Mouse (Mus musculus) heart, postnatal 10 days (tissue): ENCODE measurements around the gene Unk. TPM values are rescaled to one million over a fixed set of nuclear protein-coding genes. Genes with fewer than 3 reads are reported as not detected.

Source experiments
- DNase-seq, 2 experiments: peaks; one replicate each; pipeline ENCODE4 v3.0.0; 2021
- intact Hi-C: fragments of 180-260 bp; cut with DNase I; formaldehyde crosslinking; loops from one replicate; pipeline ENCODE4 v1.15.1; 2025
- total RNA-seq, 2 experiments: library from RNA; stranded (reverse); gene quantifications; 2 replicates each; pipeline ENCODE4 v1.2.3; 2021

Unk gene
- total RNA-seq, 2 experiments from 2014 or later: 16.3 to 17.0 TPM

DNA sequence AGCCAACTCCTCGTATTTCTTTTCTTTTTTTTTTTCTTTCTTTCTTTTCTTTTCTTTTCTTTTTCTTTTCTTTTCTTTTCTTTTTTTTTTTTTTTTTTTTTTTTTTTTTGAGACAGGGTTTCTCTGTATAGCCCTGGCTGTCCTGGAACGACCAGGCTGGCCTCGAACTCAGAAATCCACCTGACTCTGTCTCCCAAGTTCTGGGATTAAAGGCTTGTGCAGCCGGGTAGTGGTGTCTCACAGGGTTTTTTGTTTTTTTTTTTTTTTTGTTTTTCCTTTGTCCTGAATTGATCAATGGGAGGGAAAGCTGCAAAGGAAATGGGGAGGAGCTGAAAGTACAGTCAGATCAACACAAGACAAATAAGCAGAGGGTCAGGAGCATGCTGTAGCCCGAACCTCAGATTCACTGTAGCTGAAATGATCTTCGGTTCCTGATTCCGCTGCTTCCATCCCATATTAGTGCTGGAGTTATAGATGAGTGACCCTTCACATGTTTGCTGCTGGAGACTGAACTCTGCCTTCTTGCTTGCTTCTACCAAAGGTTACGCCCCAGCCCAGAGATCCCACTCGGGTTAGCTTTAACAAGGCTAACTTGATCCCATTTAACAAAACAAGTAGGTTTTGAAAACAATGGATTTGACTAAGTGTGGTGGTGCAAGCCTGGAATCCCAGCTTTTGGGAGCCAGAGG, 1.8 kb upstream of the Unk start:
- intact Hi-C loops: no loop called here
- DNase-seq: no peak

DNA sequence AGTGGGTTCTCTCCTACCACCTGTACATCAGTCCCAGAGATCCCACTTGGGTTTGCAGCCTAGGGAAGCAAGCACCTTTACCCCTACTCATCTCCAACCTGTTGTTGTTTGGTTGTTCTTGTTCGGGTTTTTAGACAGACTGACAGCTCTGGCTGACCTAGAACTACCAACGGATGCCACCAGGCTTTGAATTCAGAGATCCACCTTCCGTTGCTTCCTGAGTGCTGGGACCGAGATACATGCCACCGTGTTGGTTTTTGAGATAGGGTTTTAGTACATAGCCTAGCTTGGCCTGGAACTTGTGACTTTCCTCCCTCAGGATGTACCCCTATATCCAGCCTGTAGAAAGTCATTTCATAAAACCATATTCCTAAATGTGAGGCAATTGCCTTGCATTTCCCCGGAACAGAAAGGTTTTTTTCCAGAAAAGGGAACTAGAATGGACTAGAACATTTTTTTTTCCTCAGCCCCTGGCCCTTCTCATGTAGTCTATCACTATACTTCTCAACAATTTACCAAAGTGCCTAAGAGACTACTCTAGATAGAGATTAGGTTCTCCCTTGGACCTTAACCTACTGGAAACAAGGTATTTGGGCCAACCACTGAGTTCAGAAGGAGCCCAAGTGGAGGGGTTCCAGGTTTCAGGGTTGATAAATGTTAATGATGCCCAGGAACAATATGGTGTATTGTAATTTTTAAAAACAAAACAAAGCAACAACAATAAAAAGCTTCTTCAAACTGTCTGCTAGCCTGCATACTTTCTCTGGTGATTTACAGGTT, 846 bp upstream of the Unk start:
- intact Hi-C loops: no loop called here
- DNase-seq: no peak

DNA sequence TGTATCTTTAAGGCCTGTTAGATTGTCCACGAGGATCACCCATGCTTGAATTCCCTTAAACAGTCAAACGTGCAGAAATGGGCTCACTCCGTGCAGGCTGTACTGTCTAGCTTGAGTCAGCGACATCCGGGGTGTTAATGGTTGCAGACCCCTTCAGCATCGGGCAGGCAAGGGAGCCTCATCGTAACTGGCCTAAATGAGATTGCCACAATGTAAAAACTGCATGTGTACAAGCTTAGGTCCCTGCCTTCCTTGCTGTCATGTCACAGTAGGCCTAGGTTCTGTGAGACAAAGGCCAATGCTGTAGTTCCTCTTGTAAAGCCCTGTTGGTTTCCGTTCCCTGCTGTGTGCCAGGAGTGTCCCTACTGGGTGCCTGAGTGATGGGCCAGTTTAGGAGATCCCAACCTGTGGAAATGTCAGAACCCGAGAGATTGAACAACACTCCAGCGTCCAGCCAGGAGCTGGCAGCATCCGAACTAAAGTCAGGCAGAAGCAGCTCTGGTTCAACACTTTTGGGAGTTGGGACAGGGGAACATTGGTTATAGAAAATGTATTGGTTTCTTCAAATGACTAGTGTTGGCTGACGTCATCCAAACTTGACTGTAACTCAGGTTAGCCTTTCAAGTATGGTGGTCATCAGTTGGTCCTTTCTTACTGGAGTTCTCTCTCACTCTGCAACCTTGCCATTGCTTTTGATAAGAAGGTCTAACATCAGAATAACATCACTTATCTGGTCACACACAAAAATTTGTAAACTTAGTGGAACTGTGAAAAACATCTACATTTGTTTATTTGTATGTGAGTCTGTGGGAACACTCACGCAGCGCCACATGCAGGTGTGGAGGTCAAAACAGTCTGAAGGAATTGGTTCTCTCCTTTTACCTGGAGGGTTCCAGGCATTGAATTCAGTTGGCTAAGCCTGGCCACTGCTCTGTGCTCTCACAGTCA, 1.1 kb downstream of the Unk start:
- peak in 1 of 2 experiments; percentile 15 for DNase-seq

DNA sequence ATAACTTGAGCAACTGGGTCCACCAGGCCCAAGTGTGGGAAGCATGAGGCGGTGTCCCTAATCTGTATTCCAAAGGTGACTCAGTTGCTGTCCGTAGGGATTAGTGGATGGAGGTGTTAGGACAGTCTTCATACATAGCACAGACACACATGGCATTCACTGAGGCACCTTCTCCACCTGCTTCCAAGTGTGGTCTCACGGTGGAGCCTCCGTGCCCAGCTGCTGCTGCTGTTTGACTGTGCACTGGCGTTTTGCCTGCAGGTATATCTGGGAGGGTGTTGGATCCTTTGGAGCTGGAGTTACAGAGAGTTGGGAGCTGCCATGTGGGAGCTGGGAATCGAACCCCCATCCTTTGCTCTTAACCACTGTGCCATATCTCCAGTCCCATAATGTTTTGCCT, 4.5 kb downstream of the Unk start:
- intact Hi-C loops: no loop called here
- no peak for DNase-seq

More for the DNA sequence above, 1.1 kb downstream of the Unk start:
- intact Hi-C loops: loop anchor here (2.0 kb wide), 2 partner anchors 54 to 100 kb away; partner anchors contain the start of gene Trim65

DNA sequence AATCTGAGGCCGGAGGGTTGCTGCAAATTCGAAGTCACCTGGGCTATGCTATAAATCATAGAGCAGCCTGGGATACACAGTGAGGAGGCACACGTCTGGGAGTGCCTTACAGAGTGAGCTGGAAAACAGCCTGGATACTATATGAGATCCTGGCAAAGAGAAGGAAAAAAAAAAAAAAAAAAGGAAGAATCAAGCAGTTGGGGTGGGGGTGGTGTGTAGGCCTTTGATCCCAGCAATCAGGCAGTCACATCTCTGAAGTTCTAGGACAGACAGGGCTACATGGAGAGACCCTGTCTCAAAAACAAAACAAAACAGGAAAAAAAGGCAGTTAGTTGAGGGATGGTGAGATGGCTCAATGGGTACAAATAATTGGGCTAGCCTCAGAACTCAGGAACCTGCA, 6.5 kb downstream of the Unk start:
- intact Hi-C loops: no loop called here
- DNase-seq: no peak

DNA sequence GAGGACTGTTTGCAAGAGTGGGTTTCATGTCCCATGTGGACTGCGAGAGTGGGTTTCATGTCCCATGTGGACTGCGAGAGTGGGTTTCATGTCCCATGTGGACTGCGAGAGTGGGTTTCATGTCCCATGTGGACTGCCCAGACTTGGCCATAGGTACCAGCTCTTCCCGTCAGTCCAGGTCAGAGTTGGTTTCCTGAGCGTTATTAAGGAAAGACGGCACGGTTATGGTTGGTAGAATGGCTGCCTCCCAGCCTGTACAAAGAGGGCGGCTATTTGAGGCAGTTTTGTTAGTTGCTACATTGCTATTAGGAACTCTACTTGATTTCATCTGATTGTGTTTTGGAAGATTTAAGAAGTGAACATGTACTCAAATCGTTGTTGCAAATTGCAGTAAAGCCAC, 7.7 kb downstream of the Unk start:
- no peak for DNase-seq
- intact Hi-C loops: no loop called here

DNA sequence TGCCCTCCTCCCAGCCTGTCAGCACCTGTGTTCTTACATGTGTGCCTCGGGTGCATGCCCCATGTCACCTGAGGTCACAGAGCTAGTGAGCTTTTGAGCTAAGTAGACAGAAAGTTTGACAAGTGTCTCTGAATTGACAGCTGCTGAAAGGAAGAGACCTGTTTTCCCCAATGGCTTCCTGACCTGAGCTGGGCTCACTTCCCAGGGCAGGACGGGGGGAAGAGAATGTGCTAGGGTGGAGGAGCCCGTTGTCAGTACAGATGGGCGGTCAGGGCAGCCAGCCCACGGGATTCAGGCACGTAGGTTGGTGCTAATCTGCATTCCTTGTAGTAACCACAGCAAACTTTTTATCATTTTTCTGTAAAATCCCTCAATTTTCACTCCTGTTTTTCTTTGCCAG, 10.5 kb downstream of the Unk start:
- peak; percentile 46 for DNase-seq
- intact Hi-C loops: no loop called here

DNA sequence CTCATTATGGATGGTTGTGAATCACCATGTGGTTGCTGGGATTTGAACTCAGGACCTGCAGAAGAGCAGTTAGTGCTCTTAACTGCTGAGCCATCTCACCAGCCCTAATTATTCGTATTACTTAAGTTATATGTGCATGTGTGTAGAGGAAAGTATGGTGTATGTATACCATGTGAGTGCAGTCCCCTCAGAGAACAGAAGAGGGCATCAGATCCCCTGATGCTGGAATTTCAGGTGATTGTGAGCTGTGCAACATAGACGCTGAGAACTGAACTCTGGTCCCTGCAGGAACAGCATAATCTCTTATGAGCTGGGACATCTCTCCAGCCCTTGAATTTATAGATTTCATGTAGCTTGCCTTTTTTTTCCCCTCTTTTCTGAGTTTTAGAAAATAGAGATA, 11.7 kb downstream of the Unk start:
- DNase-seq: no peak
- intact Hi-C loops: no loop called here

DNA sequence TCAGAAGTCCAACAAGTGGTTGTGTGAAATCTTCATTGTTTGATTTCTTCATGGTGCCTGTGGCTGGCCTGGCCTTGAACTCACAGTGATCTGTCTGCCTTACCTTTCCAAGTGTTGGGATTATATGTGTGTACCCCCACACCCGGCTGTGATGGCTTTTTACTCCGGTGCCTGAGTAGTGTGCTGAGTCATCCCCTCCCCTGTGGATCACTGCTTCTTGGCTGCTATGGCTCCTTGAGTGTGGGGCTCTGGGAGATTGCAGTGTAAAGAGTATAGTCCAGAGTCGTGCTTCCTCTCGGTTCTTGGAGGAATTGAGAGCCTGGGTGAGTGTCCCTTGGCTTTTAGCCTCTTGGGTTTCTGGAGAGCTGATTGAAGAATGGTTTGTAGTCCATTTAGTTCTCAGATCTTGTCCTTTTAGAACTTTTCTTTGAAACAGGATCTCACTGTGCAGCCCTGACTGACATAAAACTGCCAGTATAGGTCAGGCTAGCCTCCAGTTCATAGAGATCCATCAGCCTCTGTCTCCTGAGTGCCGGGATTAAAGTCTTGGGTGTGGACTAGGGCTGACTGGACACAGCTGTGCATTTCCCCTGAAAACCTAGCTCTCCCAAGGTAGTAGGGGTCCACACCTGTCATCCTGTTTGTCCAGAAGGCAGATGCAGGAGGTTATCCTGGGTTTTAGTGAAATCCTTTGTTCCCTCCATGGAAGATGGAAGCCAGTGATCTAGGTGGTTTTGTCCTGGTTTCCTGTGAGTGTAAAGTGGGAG, 12.4 kb downstream of the Unk start:
- intact Hi-C loops: no loop called here
- DNase-seq: no peak

DNA sequence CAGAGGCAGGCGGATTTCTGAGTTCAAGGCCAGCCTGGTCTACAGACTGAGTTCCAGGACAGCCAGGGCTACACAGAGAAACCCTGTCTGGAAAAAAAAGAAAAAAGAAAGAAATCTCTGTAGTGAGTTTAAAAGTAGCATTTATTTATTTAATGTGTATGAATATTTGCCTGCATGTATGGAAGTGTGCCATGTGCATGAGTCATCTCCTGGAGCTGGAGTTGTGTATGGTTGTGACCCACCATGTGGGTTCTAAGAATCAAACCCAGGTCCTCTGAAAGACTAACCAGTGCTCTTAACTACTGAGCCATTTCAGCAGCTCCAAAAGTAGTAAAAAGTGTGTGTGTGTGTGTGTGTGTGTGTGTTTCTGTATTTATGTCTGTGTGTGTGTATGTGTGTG, 13.2 kb downstream of the Unk start:
- intact Hi-C loops: no loop called here
- DNase-seq: no peak

DNA sequence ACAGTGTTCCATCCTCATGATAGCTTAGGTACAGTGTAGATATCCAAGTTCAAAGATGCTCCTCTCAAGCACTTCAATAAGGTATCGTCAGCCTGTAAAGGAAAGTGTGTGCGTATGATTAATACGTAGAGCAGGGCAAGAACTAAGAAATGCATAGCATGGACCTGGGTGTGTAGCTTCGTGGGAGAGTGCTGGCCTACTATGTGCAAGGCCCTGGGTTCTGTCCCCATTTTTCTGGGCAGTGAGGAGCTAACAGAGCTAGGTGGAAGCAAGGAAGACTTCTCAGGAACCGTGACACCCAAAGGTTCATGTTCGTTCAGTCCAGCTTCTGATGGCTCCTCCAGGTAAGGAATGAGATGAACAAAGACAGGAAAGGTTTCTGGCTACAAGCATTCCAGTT, 15.1 kb downstream of the Unk start:
- no peak for DNase-seq
- intact Hi-C loops: no loop called here

DNA sequence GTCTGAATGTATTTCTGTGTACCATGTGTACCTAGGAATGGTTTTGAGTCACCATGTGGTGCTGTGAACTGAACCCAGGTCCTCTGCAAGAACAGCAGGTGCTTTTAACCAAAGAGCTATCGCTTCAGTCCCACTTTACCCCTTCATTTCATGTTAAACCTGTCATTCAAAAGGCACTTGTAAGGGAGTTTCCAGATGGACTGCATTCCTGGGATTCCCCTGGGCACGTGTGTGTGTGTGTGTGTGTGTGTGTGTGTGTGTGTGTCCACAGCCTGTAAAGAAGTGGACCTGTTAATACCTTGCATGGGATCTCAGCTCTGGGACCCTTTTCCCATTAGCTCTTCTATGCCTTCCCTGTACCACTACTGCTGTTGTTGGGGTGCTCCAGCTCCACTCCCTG, 19.5 kb downstream of the Unk start:
- no peak for DNase-seq
- intact Hi-C loops: no loop called here

DNA sequence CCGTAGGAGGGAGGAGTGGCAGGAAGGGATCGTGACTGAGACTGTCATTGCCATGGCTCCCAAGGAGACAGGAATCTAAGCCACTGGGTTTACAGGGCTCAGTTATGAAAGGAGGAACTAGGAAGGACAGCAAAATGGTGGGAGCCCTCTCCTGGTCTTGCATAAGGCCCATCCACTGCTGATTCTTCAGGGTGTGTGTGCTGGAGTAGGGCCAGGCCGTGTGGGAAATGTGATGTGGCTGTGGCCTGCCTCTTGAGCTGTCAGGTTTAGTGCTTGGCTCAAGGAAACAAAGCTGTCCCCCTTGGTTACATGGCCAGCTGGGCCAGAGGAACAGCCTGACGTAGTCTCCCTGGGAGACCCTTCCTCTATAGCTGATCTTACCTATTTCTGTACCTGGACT, 20.1 kb downstream of the Unk start:
- no peak for DNase-seq
- intact Hi-C loops: no loop called here

DNA sequence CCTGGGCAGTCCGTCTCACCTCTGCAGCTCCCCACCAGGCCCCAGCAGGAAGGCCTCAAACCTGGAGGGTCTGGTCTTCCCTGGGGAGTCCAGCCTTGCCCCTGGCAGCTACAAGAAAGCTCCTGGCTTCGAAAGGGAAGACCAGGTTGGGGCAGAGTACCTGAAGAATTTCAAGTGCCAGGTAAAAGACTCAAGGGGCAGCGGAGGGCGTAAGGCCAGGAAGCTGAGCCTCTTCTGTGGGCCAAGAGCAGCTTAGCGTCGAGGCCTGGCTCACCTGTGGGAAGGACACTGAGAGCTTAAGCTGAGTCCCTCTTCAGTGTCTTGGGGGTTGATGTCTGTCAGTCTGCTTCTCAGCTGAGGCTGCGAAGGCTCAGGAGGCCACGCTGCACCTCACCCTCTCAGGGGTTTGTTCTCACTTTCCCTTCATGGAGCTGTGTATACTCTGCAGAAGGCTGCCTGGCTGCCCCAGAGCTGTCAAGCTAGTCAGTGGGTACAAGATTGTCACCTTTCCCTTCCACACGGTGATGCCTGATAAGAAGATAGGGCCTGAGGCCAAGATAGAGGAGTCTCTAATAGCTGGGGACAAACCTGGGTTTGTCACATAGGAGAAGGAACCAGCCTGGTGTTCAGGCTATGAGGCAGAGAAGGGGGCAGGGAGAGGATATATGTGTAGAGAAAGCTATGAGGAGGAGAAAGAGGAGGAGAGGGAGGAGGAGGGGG, 23.5 kb downstream of the Unk start:
- intact Hi-C loops: no loop called here
- DNase-seq: no peak

DNA sequence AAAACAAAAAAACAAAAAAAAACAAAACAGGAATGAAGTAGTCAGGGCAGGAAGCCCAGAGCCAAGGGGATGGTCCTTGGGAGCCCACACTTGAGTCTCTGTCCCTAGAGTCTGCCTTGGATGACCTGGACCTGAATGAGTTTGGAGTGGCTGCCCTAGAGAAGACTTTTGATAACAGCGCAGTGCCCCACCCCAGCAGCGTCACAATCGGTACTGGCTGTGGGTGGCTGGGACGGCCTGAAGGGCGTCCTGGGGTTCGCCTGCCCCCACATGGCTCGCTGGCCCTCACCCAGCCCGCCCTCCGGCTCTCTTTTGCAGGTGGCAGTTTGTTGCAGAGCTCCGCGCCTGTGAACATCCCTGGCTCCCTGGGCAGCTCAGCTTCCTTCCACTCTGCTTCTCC, 25.8 kb downstream of the Unk start:
- intact Hi-C loops: no loop called here
- DNase-seq: no peak

DNA sequence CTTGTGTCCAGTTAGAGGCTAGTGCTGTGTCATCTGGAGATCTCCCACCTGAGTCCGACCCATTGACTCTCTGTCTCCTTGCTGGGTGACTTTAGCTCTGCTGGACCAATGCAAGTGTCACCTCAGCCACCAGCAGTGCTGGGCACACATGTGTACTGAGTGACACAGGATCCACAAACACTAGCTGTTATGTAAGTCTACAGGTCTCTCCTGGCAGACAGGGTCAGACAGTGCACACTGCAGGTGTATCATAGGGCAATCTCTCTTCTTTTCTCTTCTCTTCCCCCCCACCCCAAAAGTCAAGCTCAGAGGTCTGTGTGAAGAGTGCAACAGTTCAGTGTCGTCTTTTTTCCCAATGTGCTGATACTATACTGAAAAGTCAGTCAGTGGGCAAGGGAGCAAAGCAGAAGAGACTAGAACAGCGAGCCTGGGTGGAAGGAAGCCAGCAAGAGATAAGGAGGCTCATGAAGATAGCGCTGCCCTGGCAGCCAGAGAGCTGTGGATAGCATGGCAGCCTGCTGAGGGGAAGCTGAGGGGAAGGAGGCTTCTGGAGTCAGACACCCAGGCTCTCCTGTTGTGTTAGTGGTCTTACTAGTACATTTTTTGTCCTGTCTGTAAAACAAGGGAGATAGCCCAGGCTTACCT, 27.2 kb downstream of the Unk start:
- no peak for DNase-seq
- intact Hi-C loops: no loop called here

DNA sequence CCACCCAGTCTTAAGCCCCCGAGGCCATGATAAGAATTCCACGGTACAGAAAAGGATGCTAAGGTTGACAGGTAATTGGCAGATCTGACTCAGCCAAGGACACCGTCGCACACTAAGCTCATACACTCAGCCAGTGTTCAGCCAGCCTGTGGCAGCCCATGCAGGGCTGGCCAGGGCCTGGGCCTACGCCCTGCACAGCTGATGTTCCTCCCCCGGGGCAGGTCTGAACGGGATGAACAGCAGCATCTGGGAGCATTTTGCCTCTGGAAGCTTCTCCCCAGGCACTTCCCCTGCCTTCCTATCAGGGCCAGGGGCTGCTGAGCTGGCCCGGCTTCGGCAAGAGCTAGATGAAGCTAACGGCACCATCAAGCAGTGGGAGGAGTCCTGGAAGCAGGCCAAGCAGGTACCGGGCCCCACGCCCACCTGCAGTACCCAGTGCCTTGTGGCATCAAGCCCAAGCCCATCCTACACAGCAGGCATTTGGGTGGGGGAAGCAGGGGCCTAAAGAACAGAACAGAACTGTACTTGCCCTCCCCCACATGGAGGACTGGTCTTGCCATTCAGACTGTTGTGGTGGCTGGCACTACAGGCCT, 28.0 kb downstream of the Unk start:
- DNase-seq: no peak

DNA sequence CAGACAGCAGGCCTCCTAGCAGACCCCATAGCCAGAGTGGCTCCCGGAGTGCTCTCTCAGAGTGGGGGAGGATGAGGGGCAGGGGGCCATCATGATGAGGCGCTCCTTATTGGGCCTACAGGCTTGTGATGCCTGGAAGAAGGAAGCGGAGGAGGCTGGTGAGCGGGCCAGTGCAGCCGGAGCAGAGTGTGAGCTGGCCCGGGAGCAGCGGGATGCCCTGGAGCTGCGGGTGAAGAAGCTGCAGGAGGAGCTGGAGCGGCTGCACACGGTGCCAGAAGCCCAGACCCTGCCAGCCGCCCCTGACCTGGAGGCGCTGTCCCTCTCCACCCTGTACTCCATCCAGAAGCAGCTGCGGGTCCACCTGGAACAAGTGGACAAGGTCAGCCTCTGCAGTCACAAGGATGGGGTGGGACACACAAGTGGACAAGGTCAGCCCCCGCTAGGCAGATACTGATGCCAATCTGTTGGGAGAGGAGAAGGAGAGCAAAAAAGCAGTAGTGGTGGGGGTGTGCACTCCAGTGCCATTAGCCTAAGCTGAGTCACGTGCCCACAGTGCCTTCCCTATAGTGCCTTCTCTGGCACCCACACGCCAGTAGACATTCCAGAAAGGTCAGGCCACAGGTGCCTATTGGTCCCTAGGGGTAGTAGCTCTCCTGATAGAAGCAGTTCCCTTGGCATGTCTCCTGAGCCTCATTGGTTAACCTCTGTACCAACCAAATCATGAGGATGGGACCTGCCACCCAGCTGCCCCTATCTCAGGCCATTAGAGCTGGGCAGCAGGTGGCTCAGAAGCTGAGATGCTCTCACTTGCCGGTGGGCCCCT, 29.0 kb downstream of the Unk start:
- intact Hi-C loops: no loop called here
- DNase-seq: no peak

More for the DNA sequence above, 28.0 kb downstream of the Unk start:
- intact Hi-C loops: no loop called here
